Mouse (Mus musculus): Measurements from ENCODE around the gene Bag1. TPM values are rescaled to one million over a fixed set of nuclear protein-coding genes. Genes with fewer than 3 reads are reported as not detected.
"Not testable (repeated sequence)": the region's sequence is repeated elsewhere in the genome, so short reads cannot be mapped to it uniquely, and the experiment has no call there.

Bag1 gene
- polyA plus RNA-seq, 1 experiment from 2014 or later = 225 TPM

GRCm38 (mm10) chr4:40947565-40948159, 432 bp downstream of the Bag1 start:
- WGBS = under 1% methylated on average over 40 of the region's 40 CpGs
- H3K36me3 ChIP-seq (ENCODE audit: control insufficient read depth, insufficient read depth, low read length) = peaks cover 18% of the 10 kb centered on the region; the same call in 1 of the 2 replicates
- DNase-seq (ENCODE audit: low spot score) = no peak

GRCm38 (mm10) chr4:40946516-40947121, 1.5 kb downstream of the Bag1 start:
- 59% methylated on average over 7 of the region's 7 CpGs for WGBS
- Histone ChIP-seq H3K4me2 (peak overlapping the region; percentile 90), H3K9me3 (ENCODE audit: control insufficient read depth, low read length) (no peaks in the 10 kb centered on the region), H3K4me1 (replicated peaks; ENCODE audit: control insufficient read depth, insufficient read depth, low read length) (peaks cover 17% of the 10 kb centered on the region), H3K27ac (ENCODE audit: low read depth, low read length) (0 out of 2 replicates have a peak overlapping the region, but pooled peaks have one; percentile 32), H3K9ac (ENCODE audit: low read depth, low read length) (peak overlapping the region; percentile 92), H3K27me3 (replicated peaks; ENCODE audit: control insufficient read depth, insufficient read depth, low read length) (no peaks in the 10 kb centered on the region), H3K36me3 (ENCODE audit: control insufficient read depth, insufficient read depth, low read length) (peaks cover 24% of the 10 kb centered on the region), H3K4me3 (ENCODE audit: low read depth, low read length) (peak overlapping the region; percentile 93)
- no peak for ATAC-seq (replicated peaks; ENCODE audit: low FRiP score)
- no peak for DNase-seq (ENCODE audit: low spot score)

More at GRCm38 (mm10) chr4:40947565-40948159, 432 bp downstream of the Bag1 start:
- no peaks in the 10 kb centered on the region for H3K9me3 ChIP-seq (ENCODE audit: control insufficient read depth, low read length)
- peaks cover 17% of the 10 kb centered on the region for H3K4me1 ChIP-seq (replicated peaks; ENCODE audit: control insufficient read depth, insufficient read depth, low read length)
- peak overlapping the region; percentile 92 for H3K9ac ChIP-seq (ENCODE audit: low read depth, low read length)
- ATAC-seq (replicated peaks; ENCODE audit: low FRiP score) = peak; percentile 32
- H3K4me2 ChIP-seq = peak overlapping the region; percentile 90
- peak overlapping the region; percentile 93 for H3K4me3 ChIP-seq (ENCODE audit: low read depth, low read length)
- peak overlapping the region; percentile 78 for H3K27ac ChIP-seq (ENCODE audit: low read depth, low read length)
- no peaks in the 10 kb centered on the region for H3K27me3 ChIP-seq (replicated peaks; ENCODE audit: control insufficient read depth, insufficient read depth, low read length)

GRCm38 (mm10) chr4:40943651-40944050, 4.4 kb downstream of the Bag1 start:
- WGBS = 97% methylated on average over 5 of the region's 5 CpGs
- no peak overlapping the region for H3K27ac ChIP-seq (ENCODE audit: low read depth, low read length)
- H3K4me1 ChIP-seq (replicated peaks; ENCODE audit: control insufficient read depth, insufficient read depth, low read length) = peaks cover 9% of the 10 kb centered on the region; the same call in 1 of the 2 replicates
- ATAC-seq (replicated peaks; ENCODE audit: low FRiP score) (no peak), DNase-seq (ENCODE audit: low spot score) (no peak)
- H3K4me2 ChIP-seq = no peak overlapping the region
- no peak overlapping the region for H3K4me3 ChIP-seq (ENCODE audit: low read depth, low read length)
- no peaks in the 10 kb centered on the region for H3K27me3 ChIP-seq (replicated peaks; ENCODE audit: control insufficient read depth, insufficient read depth, low read length)
- no peak overlapping the region for H3K9ac ChIP-seq (ENCODE audit: low read depth, low read length)
- peaks cover 6% of the 10 kb centered on the region for H3K9me3 ChIP-seq (ENCODE audit: control insufficient read depth, low read length)
- peaks cover 54% of the 10 kb centered on the region for H3K36me3 ChIP-seq (ENCODE audit: control insufficient read depth, insufficient read depth, low read length)

- no peak overlapping the region for H3K4me2 ChIP-seq
- WGBS = 93% methylated on average over 5 of the region's 5 CpGs
Measured at GRCm38 (mm10) chr4:40938793-40939192, 9.3 kb downstream of the Bag1 start.

GRCm38 (mm10) chr4:40936175-40936839, 11.8 kb downstream of the Bag1 start:
- no peak for DNase-seq (ENCODE audit: low spot score)
- Histone ChIP-seq H3K4me2 (no peak overlapping the region), H3K9ac (ENCODE audit: low read depth, low read length) (no peak overlapping the region), H3K4me1 (replicated peaks; ENCODE audit: control insufficient read depth, insufficient read depth, low read length) (no peaks in the 10 kb centered on the region), H3K36me3 (ENCODE audit: control insufficient read depth, insufficient read depth, low read length) (peaks cover 52% of the 10 kb centered on the region), H3K27me3 (replicated peaks; ENCODE audit: control insufficient read depth, insufficient read depth, low read length) (no peaks in the 10 kb centered on the region), H3K4me3 (ENCODE audit: low read depth, low read length) (no peak overlapping the region), H3K9me3 (ENCODE audit: control insufficient read depth, low read length) (peaks cover 6% of the 10 kb centered on the region), H3K27ac (ENCODE audit: low read depth, low read length) (no peak overlapping the region)
- no peak for ATAC-seq (replicated peaks; ENCODE audit: low FRiP score)
- WGBS = 86% methylated on average over 9 of the region's 9 CpGs

More at GRCm38 (mm10) chr4:40938793-40939192, 9.3 kb downstream of the Bag1 start:
- DNase-seq (ENCODE audit: low spot score) = no peak
- no peak overlapping the region for H3K9ac ChIP-seq (ENCODE audit: low read depth, low read length)
- no peak overlapping the region for H3K4me3 ChIP-seq (ENCODE audit: low read depth, low read length)
- no peak overlapping the region for H3K27ac ChIP-seq (ENCODE audit: low read depth, low read length)
- peaks cover 6% of the 10 kb centered on the region for H3K9me3 ChIP-seq (ENCODE audit: control insufficient read depth, low read length)
- H3K27me3 ChIP-seq (replicated peaks; ENCODE audit: control insufficient read depth, insufficient read depth, low read length) = no peaks in the 10 kb centered on the region
- peaks cover 72% of the 10 kb centered on the region for H3K36me3 ChIP-seq (ENCODE audit: control insufficient read depth, insufficient read depth, low read length)
- ATAC-seq (replicated peaks; ENCODE audit: low FRiP score) = no peak
- no peaks in the 10 kb centered on the region for H3K4me1 ChIP-seq (replicated peaks; ENCODE audit: control insufficient read depth, insufficient read depth, low read length)

GRCm38 (mm10) chr4:40934369-40934768, 13.7 kb downstream of the Bag1 start:
- not testable (repeated sequence) for H3K9ac ChIP-seq (ENCODE audit: low read depth, low read length); H3K9me3 ChIP-seq (ENCODE audit: control insufficient read depth, low read length); H3K4me3 ChIP-seq (ENCODE audit: low read depth, low read length); H3K27ac ChIP-seq (ENCODE audit: low read depth, low read length); H3K4me2 ChIP-seq; H3K4me1 ChIP-seq (replicated peaks; ENCODE audit: control insufficient read depth, insufficient read depth, low read length); DNase-seq (ENCODE audit: low spot score); H3K27me3 ChIP-seq (replicated peaks; ENCODE audit: control insufficient read depth, insufficient read depth, low read length); ATAC-seq (replicated peaks; ENCODE audit: low FRiP score)
- WGBS = 77% methylated on average over 3 of the region's 3 CpGs
- H3K36me3 ChIP-seq (ENCODE audit: control insufficient read depth, insufficient read depth, low read length) = peaks cover 33% of the 10 kb centered on the region

- Histone ChIP-seq H3K9me3 (ENCODE audit: control insufficient read depth, low read length) (no peaks in the 10 kb centered on the region), H3K4me1 (replicated peaks; ENCODE audit: control insufficient read depth, insufficient read depth, low read length) (no peaks in the 10 kb centered on the region), H3K9ac (ENCODE audit: low read depth, low read length) (no peak overlapping the region), H3K4me2 (no peak overlapping the region), H3K4me3 (ENCODE audit: low read depth, low read length) (no peak overlapping the region), H3K27ac (ENCODE audit: low read depth, low read length) (no peak overlapping the region), H3K36me3 (ENCODE audit: control insufficient read depth, insufficient read depth, low read length) (peaks cover 26% of the 10 kb centered on the region), H3K27me3 (replicated peaks; ENCODE audit: control insufficient read depth, insufficient read depth, low read length) (no peaks in the 10 kb centered on the region)
- DNase-seq (ENCODE audit: low spot score) (no peak), ATAC-seq (replicated peaks; ENCODE audit: low FRiP score) (no peak)
- 80% methylated on average over 5 of the region's 5 CpGs for WGBS
Measured at GRCm38 (mm10) chr4:40933694-40934093, 14.4 kb downstream of the Bag1 start.

- 84% methylated on average over 7 of the region's 7 CpGs for WGBS
- no peaks in the 10 kb centered on the region for H3K9me3 ChIP-seq (ENCODE audit: control insufficient read depth, low read length)
- H3K27ac ChIP-seq (ENCODE audit: low read depth, low read length) = no peak overlapping the region
- no peak overlapping the region for H3K4me2 ChIP-seq
- no peak overlapping the region for H3K4me3 ChIP-seq (ENCODE audit: low read depth, low read length)
- no peak for DNase-seq (ENCODE audit: low spot score)
- ATAC-seq (replicated peaks; ENCODE audit: low FRiP score) = no peak
- no peak overlapping the region for H3K9ac ChIP-seq (ENCODE audit: low read depth, low read length)
- H3K36me3 ChIP-seq (ENCODE audit: control insufficient read depth, insufficient read depth, low read length) = no peaks in the 10 kb centered on the region; the same call in 1 of the 2 replicates
- no peaks in the 10 kb centered on the region for H3K4me1 ChIP-seq (replicated peaks; ENCODE audit: control insufficient read depth, insufficient read depth, low read length)
- H3K27me3 ChIP-seq (replicated peaks; ENCODE audit: control insufficient read depth, insufficient read depth, low read length) = no peaks in the 10 kb centered on the region
Measured at GRCm38 (mm10) chr4:40929046-40929445, 19.0 kb downstream of the Bag1 start.
